Mouse (Mus musculus) small intestine, adult 2 months (tissue): ENCODE results near the gene Erich2.

Experiments used
- CTCF ChIP-seq: fragments of 200-500 bp; IDR thresholded peaks from 2 replicates; pipeline ENCODE4 v1.5.1; 2012; ENCODE audit warnings: low read depth, mild to moderate bottlenecking, control low read depth, inconsistent platforms, low read length, moderate library complexity, mixed read lengths; ENCODE audit not compliant: insufficient replicate concordance, insufficient read length; ENCODE audit errors: extremely low read depth
- POLR2A ChIP-seq: fragments of 200-500 bp; IDR thresholded peaks from 2 replicates; pipeline ENCODE4 v1.6.1; 2012; ENCODE audit warnings: low read depth, mild to moderate bottlenecking, control low read depth, inconsistent platforms, low read length, moderate library complexity

GRCm38 (mm10) chr2:70563721-70564645 is 55.4 kb downstream of the Erich2 start:
- TF ChIP-seq CTCF = no peak
- no peak for TF ChIP-seq POLR2A
